Mouse (Mus musculus): Measurements from ENCODE around the gene Htr2b. TPM values are rescaled to one million over a fixed set of nuclear protein-coding genes. Genes with fewer than 3 reads are reported as not detected.

Htr2b gene
- polyA plus RNA-seq, 1 experiment from 2014 or later: 0.86 TPM

- Histone ChIP-seq H3K27me3 (ENCODE audit: control insufficient read depth, insufficient read depth, low read length) (no peaks in the 10 kb centered on the region), H3K9me3 (ENCODE audit: control insufficient read depth, low read length) (no peaks in the 10 kb centered on the region), H3K36me3 (ENCODE audit: control insufficient read depth, insufficient read depth, low read length) (no peaks in the 10 kb centered on the region), H3K4me2 (ENCODE audit: low read depth, low read length) (peak overlapping the region; percentile 54), H3K4me1 (ENCODE audit: control insufficient read depth, insufficient read depth, low read length) (no peaks in the 10 kb centered on the region), H3K9ac (replicated peaks; ENCODE audit: low read depth, low read length) (peak overlapping the region; percentile 39; the same call in 1 of the 2 replicates), H3K27ac (ENCODE audit: low read depth, low read length) (peak overlapping the region; percentile 28; the same call in 1 of the 2 replicates), H3K4me3 (ENCODE audit: low read depth, low read length) (peak overlapping the region; percentile 32)
- 11% methylated on average over 21 of the region's 21 CpGs for WGBS
- peak; percentile 81 for ATAC-seq (ENCODE audit: low read depth)
Measured at GRCm38 (mm10) chr1:86058856-86059769, 52.7 kb downstream of the Htr2b start.

DNA sequence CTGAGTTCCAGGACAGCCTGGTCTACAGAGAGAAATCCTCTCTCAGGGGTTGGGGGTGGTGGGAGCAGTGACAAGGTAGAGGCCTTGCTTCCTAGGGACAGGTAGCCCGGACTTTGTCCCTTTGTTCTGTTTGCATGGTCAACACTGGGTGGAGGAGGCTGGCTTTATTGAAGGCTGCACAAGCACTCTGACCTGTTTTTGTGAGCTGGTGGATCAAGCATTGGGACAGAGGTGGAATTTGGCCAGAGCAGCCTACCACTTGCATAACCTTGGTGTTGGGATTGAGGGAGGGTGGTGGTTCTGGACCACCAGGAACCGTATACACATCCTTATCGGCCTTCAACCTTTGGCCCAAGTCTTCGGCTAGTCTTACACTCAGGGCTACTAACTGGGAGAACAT, 55.5 kb downstream of the Htr2b start:
- ATAC-seq (ENCODE audit: low read depth): no peak
- Histone ChIP-seq H3K27ac (ENCODE audit: low read depth, low read length) (no peak overlapping the region), H3K4me2 (ENCODE audit: low read depth, low read length) (no peak overlapping the region), H3K4me3 (ENCODE audit: low read depth, low read length) (no peak overlapping the region), H3K9me3 (ENCODE audit: control insufficient read depth, low read length) (no peaks in the 10 kb centered on the region), H3K4me1 (ENCODE audit: control insufficient read depth, insufficient read depth, low read length) (no peaks in the 10 kb centered on the region), H3K36me3 (ENCODE audit: control insufficient read depth, insufficient read depth, low read length) (no peaks in the 10 kb centered on the region), H3K27me3 (ENCODE audit: control insufficient read depth, insufficient read depth, low read length) (no peaks in the 10 kb centered on the region), H3K9ac (replicated peaks; ENCODE audit: low read depth, low read length) (no peak overlapping the region)
- WGBS: 89% methylated on average over 4 of the region's 4 CpGs

GRCm38 (mm10) chr1:86054943-86055342, 56.8 kb downstream of the Htr2b start:
- 21% methylated on average over 3 of the region's 3 CpGs for whole genome bisulfite sequencing
- no peak overlapping the region for H3K4me3 ChIP-seq (ENCODE audit: low read depth, low read length)
- H3K9ac ChIP-seq (replicated peaks; ENCODE audit: low read depth, low read length): no peak overlapping the region
- ATAC-seq (ENCODE audit: low read depth): no peak
- no peaks in the 10 kb centered on the region for H3K36me3 ChIP-seq (ENCODE audit: control insufficient read depth, insufficient read depth, low read length)
- no peak overlapping the region for H3K4me2 ChIP-seq (ENCODE audit: low read depth, low read length)
- H3K9me3 ChIP-seq (ENCODE audit: control insufficient read depth, low read length): no peaks in the 10 kb centered on the region
- no peaks in the 10 kb centered on the region for H3K4me1 ChIP-seq (ENCODE audit: control insufficient read depth, insufficient read depth, low read length)
- H3K27me3 ChIP-seq (ENCODE audit: control insufficient read depth, insufficient read depth, low read length): no peaks in the 10 kb centered on the region
- no peak overlapping the region for H3K27ac ChIP-seq (ENCODE audit: low read depth, low read length)

GRCm38 (mm10) chr1:86053198-86053921, 58.4 kb downstream of the Htr2b start:
- H3K9ac ChIP-seq (replicated peaks; ENCODE audit: low read depth, low read length): no peak overlapping the region
- H3K27me3 ChIP-seq (ENCODE audit: control insufficient read depth, insufficient read depth, low read length): 0 out of 2 replicates have a peak, but pooled peaks cover 4% of the 10 kb centered on the region
- H3K4me2 ChIP-seq (ENCODE audit: low read depth, low read length): no peak overlapping the region
- no peaks in the 10 kb centered on the region for H3K4me1 ChIP-seq (ENCODE audit: control insufficient read depth, insufficient read depth, low read length)
- H3K36me3 ChIP-seq (ENCODE audit: control insufficient read depth, insufficient read depth, low read length): no peaks in the 10 kb centered on the region
- WGBS: 74% methylated on average over 12 of the region's 12 CpGs
- no peak overlapping the region for H3K4me3 ChIP-seq (ENCODE audit: low read depth, low read length)
- H3K9me3 ChIP-seq (ENCODE audit: control insufficient read depth, low read length): no peaks in the 10 kb centered on the region
- ATAC-seq (ENCODE audit: low read depth): peak; percentile 75
- H3K27ac ChIP-seq (ENCODE audit: low read depth, low read length): peak overlapping the region; percentile 60

Other genes with a start within 250 kb of the Htr2b start
- gene Itm2c, start 217.7 kb downstream of the Htr2b start, polyA plus RNA-seq (2014; fragmentation: Nextera tagmentation; extraction: Ambion mirVana): 93.2 and 105 TPM in 2 replicates
- 6.5 and 6.9 TPM in 2 replicates for gene 4933407L21Rik, start 183.5 kb downstream of the Htr2b start, polyA plus RNA-seq (2014; fragmentation: Nextera tagmentation; extraction: Ambion mirVana)
- 0.13 and 0.14 TPM in 2 replicates for gene Gpr55, start 151.0 kb downstream of the Htr2b start, polyA plus RNA-seq (2014; fragmentation: Nextera tagmentation; extraction: Ambion mirVana)
- 0.51 and 0.66 TPM in 2 replicates for gene Spata3, start 95.2 kb downstream of the Htr2b start, polyA plus RNA-seq (2014; fragmentation: Nextera tagmentation; extraction: Ambion mirVana)
- gene 2810459M11Rik, start 66.1 kb downstream of the Htr2b start, polyA plus RNA-seq (2014; fragmentation: Nextera tagmentation; extraction: Ambion mirVana): 5.4 and 8.1 TPM in 2 replicates
- gene Psmd1, start 47.6 kb downstream of the Htr2b start, polyA plus RNA-seq (2014; fragmentation: Nextera tagmentation; extraction: Ambion mirVana): 184 and 218 TPM in 2 replicates
- 0.48 and 0.86 TPM in 2 replicates for gene Gm21972, start 21.7 kb upstream of the Htr2b start, polyA plus RNA-seq (2014; fragmentation: Nextera tagmentation; extraction: Ambion mirVana)
- gene Armc9, start 42.8 kb upstream of the Htr2b start, polyA plus RNA-seq (2014; fragmentation: Nextera tagmentation; extraction: Ambion mirVana): 38.4 and 39.8 TPM in 2 replicates
- 5.0 and 6.8 TPM in 2 replicates for gene B3gnt7, start 190.9 kb upstream of the Htr2b start, polyA plus RNA-seq (2014; fragmentation: Nextera tagmentation; extraction: Ambion mirVana)
- gene Ncl, start 247.4 kb upstream of the Htr2b start, polyA plus RNA-seq (2014; fragmentation: Nextera tagmentation; extraction: Ambion mirVana): 165 and 194 TPM in 2 replicates

Measured in neural tube, embryonic 14.5 days (tissue).